Comparison of ENCODE assay signal across 40 mouse cellular contexts in the genomic region with DNA sequence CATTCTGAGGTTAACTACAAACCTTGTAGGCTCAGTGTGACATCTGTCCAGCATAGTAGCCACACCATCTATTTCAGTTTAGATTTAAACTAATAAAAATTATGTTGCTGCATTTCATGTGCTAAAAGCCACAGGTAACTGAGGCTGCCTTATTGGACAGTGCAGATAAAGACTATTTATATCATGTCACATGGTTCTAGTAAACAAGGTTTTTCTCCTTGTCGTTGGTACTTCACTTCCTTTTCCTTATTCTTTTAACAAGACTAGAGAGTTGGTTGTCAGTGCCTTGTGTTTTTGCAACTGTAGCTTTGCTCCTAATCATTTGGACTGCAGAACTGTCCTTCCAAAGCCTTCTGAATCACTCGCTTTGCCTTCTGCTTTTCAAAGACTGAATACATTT. TPM values are rescaled to one million over a fixed set of nuclear protein-coding genes. Genes with fewer than 3 reads are reported as not detected.
"Had no signal": no experiment of that assay in that cellular context is flagged by ENCODE, and none has a peak within 500 bp of the region (broad histone marks: within the 10 kb centered on the region; RNA-seq: fewer than 3 reads in every experiment).

No protein-coding gene starts in this region.

- DNase-seq: gastrocnemius, adult 2 months; gastrocnemius, postnatal 10 days; gastrocnemius, postnatal 25 days; heart, adult 18-20 months; heart, postnatal 10 days; heart, postnatal 4 days; kidney, adult 18-20 months; kidney, adult 9 months; kidney, postnatal 25 days; kidney, postnatal 4 days; liver; liver, embryonic 13.5 days had no signal

- H3K27me3 ChIP-seq: heart, embryonic 12.5 days; hindbrain, embryonic 12.5 days; intestine, embryonic 15.5 days; kidney, embryonic 15.5 days; limb, embryonic 12.5 days; liver, embryonic 13.5 days had no signal

- H3K9me3 ChIP-seq: heart, embryonic 10.5 days; heart, embryonic 12.5 days; hindbrain, embryonic 10.5 days; hindbrain, embryonic 12.5 days; intestine, embryonic 15.5 days; kidney, embryonic 15.5 days; limb, embryonic 10.5 days; limb, embryonic 12.5 days; liver, embryonic 13.5 days had no signal

- H3K36me3 ChIP-seq: heart, embryonic 12.5 days; hindbrain, embryonic 10.5 days; hindbrain, embryonic 12.5 days; intestine, embryonic 15.5 days; kidney, embryonic 15.5 days; limb, embryonic 10.5 days; limb, embryonic 12.5 days; liver, embryonic 13.5 days had no signal

- H3K27ac ChIP-seq: gastrocnemius, adult 2 months; heart, embryonic 10.5 days; hindbrain, embryonic 10.5 days; hindbrain, embryonic 12.5 days; hindbrain, embryonic 14.5 days; intestine, embryonic 15.5 days; kidney, embryonic 15.5 days; kidney, postnatal 0 days; left cerebral cortex, adult 2 months; limb, embryonic 10.5 days; limb, embryonic 12.5 days; liver, embryonic 13.5 days had no signal

- ATAC-seq: hindbrain, embryonic 16.5 days; inflammation-experienced regulatory T-cells, adult 6 months; intestine, embryonic 15.5 days; intestine, postnatal 0 days had no signal

- H3K4me1 ChIP-seq: heart, embryonic 10.5 days; heart, embryonic 12.5 days; hindbrain, embryonic 10.5 days; intestine, embryonic 15.5 days; kidney, embryonic 15.5 days; limb, embryonic 10.5 days; limb, embryonic 12.5 days; liver, embryonic 13.5 days had no signal

- H3K4me3 ChIP-seq: gastrocnemius, adult 2 months; heart, embryonic 10.5 days; heart, embryonic 12.5 days; hindbrain, embryonic 10.5 days; hindbrain, embryonic 12.5 days; intestine, embryonic 15.5 days; kidney, embryonic 15.5 days; left cerebral cortex, adult 2 months; limb, embryonic 10.5 days; limb, embryonic 12.5 days; liver, embryonic 13.5 days had no signal

- H3K4me2 ChIP-seq: heart, embryonic 12.5 days; hindbrain, embryonic 12.5 days; hindbrain, embryonic 14.5 days; intestine, embryonic 15.5 days; kidney, embryonic 15.5 days; limb, embryonic 12.5 days; liver, embryonic 11.5 days; liver, embryonic 13.5 days had no signal

- H3K9ac ChIP-seq: heart, embryonic 12.5 days; hindbrain, embryonic 12.5 days; hindbrain, embryonic 14.5 days; intestine, embryonic 15.5 days; kidney, embryonic 15.5 days; limb, embryonic 12.5 days; liver, embryonic 13.5 days had no signal

RNA-seq across cellular contexts. Expression of a gene that starts 22.0 kb away (rescaled TPM):
- total RNA-seq: gastrocnemius, adult 2 months; gastrocnemius, postnatal 10 days; gastrocnemius, postnatal 25 days; gastrocnemius, postnatal 4 days; granulocyte monocyte progenitor cell, adult 5-6 weeks; heart, adult 18-20 months; heart, adult 8-10 months; heart, postnatal 10 days; heart, postnatal 25 days; heart, postnatal 4 days; layer of hippocampus, adult 8-10 months; layer of hippocampus, postnatal 10 days; layer of hippocampus, postnatal 25 days; left cerebral cortex, adult 2 months; left cerebral cortex, postnatal 14 days; left cerebral cortex, postnatal 36 days had no signal
- polyA plus RNA-seq: frontal cortex, adult 2 months; heart, embryonic 10.5 days; heart, embryonic 12.5 days; heart, embryonic 14.5 days; heart, embryonic 16.5 days; hindbrain, embryonic 10.5 days; hindbrain, embryonic 12.5 days; hindbrain, embryonic 14.5 days; hindbrain, embryonic 16.5 days; inflammation-experienced regulatory T-cells, adult 6 months; intestine, embryonic 15.5 days; intestine, postnatal 0 days; kidney, embryonic 15.5 days; kidney, postnatal 0 days; limb, embryonic 10.5 days; limb, embryonic 12.5 days; limb, embryonic 14.5 days; liver, embryonic 11.5 days; liver, embryonic 13.5 days had no signal
